Mouse (Mus musculus): ENCODE data around the gene Fbxl18. TPM values are rescaled to one million over a fixed set of nuclear protein-coding genes. Genes with fewer than 3 reads are reported as not detected.
A peak's percentile ranks its signal among the peaks of the same experiment; 100 is the strongest.

Fbxl18 gene
- polyA plus RNA-seq, 1 experiment from 2014 or later = 17.8 TPM

DNA sequence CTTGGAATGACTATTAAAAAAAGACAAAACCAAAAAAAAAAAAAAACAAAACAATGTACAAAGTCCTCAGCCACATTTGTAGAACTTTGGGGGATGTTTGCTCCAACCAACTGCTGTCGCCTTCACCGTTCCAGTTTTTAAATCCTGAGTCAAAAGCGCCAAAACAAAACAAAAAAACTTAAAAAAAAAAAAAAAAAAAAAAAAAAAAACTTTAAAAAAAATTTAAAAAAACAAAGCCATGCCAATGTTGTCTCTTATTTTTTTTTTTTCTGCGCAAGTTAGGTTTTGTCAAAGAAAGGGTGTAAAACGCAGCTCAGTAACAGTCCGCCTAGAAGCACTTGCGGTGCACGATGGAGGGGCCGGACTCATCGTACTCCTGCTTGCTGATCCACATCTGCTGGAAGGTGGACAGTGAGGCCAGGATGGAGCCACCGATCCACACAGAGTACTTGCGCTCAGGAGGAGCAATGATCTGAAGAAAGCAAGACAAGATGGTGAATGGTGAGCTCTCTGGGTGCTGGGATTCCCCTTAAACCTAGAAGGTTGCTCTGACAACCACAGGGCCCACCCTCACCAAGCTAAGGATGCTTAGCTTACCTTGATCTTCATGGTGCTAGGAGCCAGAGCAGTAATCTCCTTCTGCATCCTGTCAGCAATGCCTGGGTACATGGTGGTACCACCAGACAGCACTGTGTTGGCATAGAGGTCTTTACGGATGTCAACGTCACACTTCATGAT, 8.4 kb upstream of the Fbxl18 start:
- Histone ChIP-seq H3K4me1 (peaks cover 51% of the 10 kb centered on the region), H3K4me3 (replicated peaks) (peak overlapping the region; percentile 86), H3K36me3 (peaks cover 66% of the 10 kb centered on the region), H3K9me3 (replicated peaks) (no peaks in the 10 kb centered on the region), H3K4me2 (peak overlapping the region; percentile 72), H3K27me3 (no peaks in the 10 kb centered on the region), H3K9ac (peak overlapping the region; percentile 100), H3K27ac (peak overlapping the region; percentile 100)
- no peak for ATAC-seq (replicated peaks; ENCODE audit: low FRiP score)
- 78% methylated on average over 14 of the region's 14 CpGs for WGBS

- peak overlapping the region; percentile 8; the same call in 1 of the 2 replicates for H3K4me3 ChIP-seq (replicated peaks)
Observed at GRCm38 (mm10) chr5:142902506-142903314, 7.5 kb upstream of the Fbxl18 start.

GRCm38 (mm10) chr5:142901846-142902505, 6.8 kb upstream of the Fbxl18 start:
- Histone ChIP-seq H3K9ac (no peak overlapping the region), H3K27me3 (no peaks in the 10 kb centered on the region), H3K4me3 (replicated peaks) (no peak overlapping the region), H3K4me1 (peaks cover 34% of the 10 kb centered on the region), H3K27ac (peak overlapping the region; percentile 100), H3K4me2 (0 out of 2 replicates have a peak overlapping the region, but pooled peaks have one; percentile 34), H3K9me3 (replicated peaks) (no peaks in the 10 kb centered on the region), H3K36me3 (peaks cover 73% of the 10 kb centered on the region)
- no peak for ATAC-seq (replicated peaks; ENCODE audit: low FRiP score)
- 48% methylated on average over 4 of the region's 4 CpGs for WGBS

More at GRCm38 (mm10) chr5:142902506-142903314, 7.5 kb upstream of the Fbxl18 start:
- Histone ChIP-seq H3K9ac (no peak overlapping the region), H3K36me3 (peaks cover 70% of the 10 kb centered on the region), H3K4me2 (peak overlapping the region; percentile 34; the same call in 1 of the 2 replicates), H3K27me3 (no peaks in the 10 kb centered on the region), H3K27ac (peak overlapping the region; percentile 100), H3K9me3 (replicated peaks) (no peaks in the 10 kb centered on the region), H3K4me1 (peaks cover 42% of the 10 kb centered on the region)
- WGBS = 54% methylated on average over 5 of the region's 5 CpGs
- ATAC-seq (replicated peaks; ENCODE audit: low FRiP score) = no peak

GRCm38 (mm10) chr5:142901355-142901802, 6.2 kb upstream of the Fbxl18 start:
- H3K4me1 ChIP-seq = peaks cover 33% of the 10 kb centered on the region
- no peak overlapping the region for H3K4me2 ChIP-seq
- peak overlapping the region; percentile 100; the same call in 1 of the 2 replicates for H3K27ac ChIP-seq
- H3K9ac ChIP-seq = no peak overlapping the region
- ATAC-seq (replicated peaks; ENCODE audit: low FRiP score) = no peak
- H3K27me3 ChIP-seq = no peaks in the 10 kb centered on the region
- H3K36me3 ChIP-seq = peaks cover 73% of the 10 kb centered on the region
- H3K4me3 ChIP-seq (replicated peaks) = no peak overlapping the region
- WGBS = 75% methylated on average over 7 of the region's 7 CpGs
- H3K9me3 ChIP-seq (replicated peaks) = no peaks in the 10 kb centered on the region

DNA sequence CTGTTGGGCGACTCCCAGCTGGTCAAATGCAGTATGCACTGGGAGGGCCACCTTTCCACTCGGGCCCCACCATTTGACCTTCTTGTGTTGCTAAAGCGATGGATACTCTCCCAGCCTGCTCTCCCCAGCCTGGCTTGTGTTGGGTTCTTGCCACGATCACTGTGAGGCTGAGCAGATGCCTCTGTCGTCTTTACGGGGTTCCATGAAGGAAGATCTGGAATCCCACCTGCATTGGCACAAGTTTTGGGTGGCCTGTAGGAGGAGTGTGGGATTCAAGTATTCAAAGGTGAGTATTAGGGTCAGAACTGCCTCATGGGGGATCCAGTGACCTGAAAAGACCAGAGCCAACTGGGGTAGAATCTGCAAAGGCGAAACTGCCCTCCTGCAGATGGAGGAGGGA, 5.4 kb upstream of the Fbxl18 start:
- no peak overlapping the region for H3K4me2 ChIP-seq
- H3K27ac ChIP-seq = peak overlapping the region; percentile 27; the same call in 1 of the 2 replicates
- no peak overlapping the region for H3K9ac ChIP-seq
- H3K9me3 ChIP-seq (replicated peaks) = no peaks in the 10 kb centered on the region
- H3K27me3 ChIP-seq = no peaks in the 10 kb centered on the region
- no peak overlapping the region for H3K4me3 ChIP-seq (replicated peaks)
- H3K4me1 ChIP-seq = peaks cover 40% of the 10 kb centered on the region
- ATAC-seq (replicated peaks; ENCODE audit: low FRiP score) = no peak
- peaks cover 73% of the 10 kb centered on the region for H3K36me3 ChIP-seq
- 85% methylated on average over 7 of the region's 7 CpGs for WGBS

GRCm38 (mm10) chr5:142899932-142900533, 4.8 kb upstream of the Fbxl18 start:
- WGBS = 66% methylated on average over 5 of the region's 5 CpGs
- no peaks in the 10 kb centered on the region for H3K27me3 ChIP-seq
- no peak overlapping the region for H3K4me3 ChIP-seq (replicated peaks)
- peaks cover 43% of the 10 kb centered on the region for H3K4me1 ChIP-seq
- H3K4me2 ChIP-seq = no peak overlapping the region
- peaks cover 69% of the 10 kb centered on the region for H3K36me3 ChIP-seq
- no peak for ATAC-seq (replicated peaks; ENCODE audit: low FRiP score)
- no peaks in the 10 kb centered on the region for H3K9me3 ChIP-seq (replicated peaks)
- no peak overlapping the region for H3K27ac ChIP-seq
- H3K9ac ChIP-seq = no peak overlapping the region

DNA sequence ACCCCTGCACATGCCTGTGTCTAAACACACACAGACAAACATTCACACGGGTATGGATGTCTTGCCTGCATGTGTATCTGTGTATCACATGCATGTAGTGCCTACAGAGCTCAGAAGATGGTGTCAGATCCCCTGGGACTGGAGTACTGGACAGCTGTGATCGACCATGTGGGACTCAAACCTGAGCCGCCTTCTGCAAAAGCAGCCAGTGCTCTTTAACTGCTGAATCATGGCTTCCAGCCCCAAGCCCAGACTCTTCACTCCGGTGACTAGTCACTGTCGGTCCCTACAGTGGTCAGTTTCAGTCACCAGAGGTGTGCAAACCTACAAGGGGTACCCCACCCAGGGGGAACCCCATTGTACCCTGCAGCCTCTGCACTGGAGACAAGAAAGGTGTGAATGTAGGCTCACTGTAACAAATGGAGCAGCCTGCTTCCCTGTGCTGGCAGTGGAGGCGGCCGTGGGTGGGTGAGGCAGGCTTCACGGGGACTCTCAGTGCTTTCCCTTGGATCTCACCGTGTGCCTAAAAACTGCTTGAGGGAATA, 3.9 kb upstream of the Fbxl18 start:
- no peaks in the 10 kb centered on the region for H3K9me3 ChIP-seq (replicated peaks)
- H3K27me3 ChIP-seq = no peaks in the 10 kb centered on the region
- peaks cover 60% of the 10 kb centered on the region for H3K36me3 ChIP-seq
- WGBS = 83% methylated on average over 9 of the region's 9 CpGs
- no peak overlapping the region for H3K9ac ChIP-seq
- peak overlapping the region; percentile 6; the same call in 1 of the 2 replicates for H3K27ac ChIP-seq
- H3K4me1 ChIP-seq = peaks cover 41% of the 10 kb centered on the region
- ATAC-seq (replicated peaks; ENCODE audit: low FRiP score) = no peak
- H3K4me3 ChIP-seq (replicated peaks) = no peak overlapping the region
- H3K4me2 ChIP-seq = no peak overlapping the region

GRCm38 (mm10) chr5:142898316-142898715, 3.1 kb upstream of the Fbxl18 start:
- WGBS = 72% methylated on average over 4 of the region's 4 CpGs
- H3K27me3 ChIP-seq = no peaks in the 10 kb centered on the region
- ATAC-seq (replicated peaks; ENCODE audit: low FRiP score) = no peak

DNA sequence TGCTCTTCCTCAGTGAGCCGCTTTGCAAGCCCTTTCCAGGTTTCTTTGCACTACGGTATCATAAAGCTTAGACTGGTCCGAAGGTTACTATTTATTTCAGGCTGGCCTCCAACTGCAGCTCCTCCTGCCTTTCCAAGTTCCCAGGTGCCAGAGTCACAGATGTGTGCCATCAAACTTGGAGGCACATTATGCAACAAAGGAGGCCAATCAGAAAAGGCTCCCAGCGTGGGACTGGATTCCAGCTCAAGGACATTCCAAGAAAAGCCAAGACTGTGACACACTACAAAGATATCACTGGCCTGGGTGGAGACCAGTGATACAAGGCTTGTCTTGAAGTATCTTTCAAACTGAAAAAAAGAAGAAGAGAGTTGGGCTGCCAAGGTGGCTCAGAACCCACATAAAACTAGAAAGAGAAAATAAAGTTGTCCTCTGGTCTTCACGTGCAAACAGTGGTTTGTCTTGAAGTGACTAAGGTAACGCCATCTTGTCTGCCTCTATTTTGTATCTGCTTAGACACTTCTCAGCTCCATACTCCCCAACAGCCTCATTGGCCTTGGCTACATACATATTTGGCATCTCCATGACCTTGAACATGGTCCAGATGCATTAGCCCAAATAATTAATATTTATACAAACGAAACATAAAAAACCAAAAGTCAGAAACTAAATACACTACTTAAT, 2.5 kb upstream of the Fbxl18 start:
- 88% methylated on average over 7 of the region's 7 CpGs for WGBS
- Histone ChIP-seq H3K27me3 (no peaks in the 10 kb centered on the region), H3K9me3 (replicated peaks) (no peaks in the 10 kb centered on the region), H3K4me3 (replicated peaks) (no peak overlapping the region), H3K9ac (no peak overlapping the region), H3K4me2 (no peak overlapping the region), H3K36me3 (peaks cover 47% of the 10 kb centered on the region), H3K27ac (no peak overlapping the region), H3K4me1 (peaks cover 35% of the 10 kb centered on the region)
- no peak for ATAC-seq (replicated peaks; ENCODE audit: low FRiP score)

More at GRCm38 (mm10) chr5:142898316-142898715, 3.1 kb upstream of the Fbxl18 start:
- Histone ChIP-seq H3K4me3 (replicated peaks) (no peak overlapping the region), H3K36me3 (peaks cover 53% of the 10 kb centered on the region), H3K9ac (no peak overlapping the region), H3K4me2 (no peak overlapping the region), H3K4me1 (peaks cover 41% of the 10 kb centered on the region), H3K27ac (no peak overlapping the region), H3K9me3 (replicated peaks) (no peaks in the 10 kb centered on the region)

- 71% methylated on average over 5 of the region's 5 CpGs for WGBS
- Histone ChIP-seq H3K4me3 (replicated peaks) (no peak overlapping the region), H3K36me3 (peaks cover 37% of the 10 kb centered on the region), H3K9ac (no peak overlapping the region), H3K9me3 (replicated peaks) (no peaks in the 10 kb centered on the region), H3K27me3 (no peaks in the 10 kb centered on the region), H3K27ac (peak overlapping the region; percentile 5; the same call in 1 of the 2 replicates), H3K4me1 (peaks cover 27% of the 10 kb centered on the region), H3K4me2 (no peak overlapping the region)
- no peak for ATAC-seq (replicated peaks; ENCODE audit: low FRiP score)
Observed at GRCm38 (mm10) chr5:142896713-142897112, 1.5 kb upstream of the Fbxl18 start.

GRCm38 (mm10) chr5:142896192-142896591, 971 bp upstream of the Fbxl18 start:
- Histone ChIP-seq H3K4me1 (peaks cover 24% of the 10 kb centered on the region), H3K27ac (peak overlapping the region; percentile 5; the same call in 1 of the 2 replicates), H3K9ac (no peak overlapping the region), H3K27me3 (no peaks in the 10 kb centered on the region), H3K36me3 (peaks cover 32% of the 10 kb centered on the region), H3K4me3 (replicated peaks) (peak overlapping the region; percentile 83; the same call in 1 of the 2 replicates), H3K4me2 (peak overlapping the region; percentile 90; the same call in 1 of the 2 replicates), H3K9me3 (replicated peaks) (no peaks in the 10 kb centered on the region)
- ATAC-seq (replicated peaks; ENCODE audit: low FRiP score) = no peak
- WGBS = 74% methylated on average over 10 of the region's 10 CpGs

Measured in kidney, embryonic 15.5 days (tissue).